Mouse (Mus musculus) mouse trophoblast stem cell (cell line): ENCODE measurements around the gene Igfbpl1.

Experiments used
- in situ Hi-C, 2 experiments: fragments of 300-500 bp; cut with MseI, MboI; formaldehyde crosslinking; loops; 2 replicates in 1 of 2; 3 replicates in 1 of 2; pipeline ENCODE4 v1.15.1; 2025

Igfbpl1 gene

GRCm38 (mm10) chr4:45826275-45827040, at the start of gene Igfbpl1:
Igfbpl1 (minus strand) TSS chr4:45826923.
- in situ Hi-C loops, result no loop called here

DNA sequence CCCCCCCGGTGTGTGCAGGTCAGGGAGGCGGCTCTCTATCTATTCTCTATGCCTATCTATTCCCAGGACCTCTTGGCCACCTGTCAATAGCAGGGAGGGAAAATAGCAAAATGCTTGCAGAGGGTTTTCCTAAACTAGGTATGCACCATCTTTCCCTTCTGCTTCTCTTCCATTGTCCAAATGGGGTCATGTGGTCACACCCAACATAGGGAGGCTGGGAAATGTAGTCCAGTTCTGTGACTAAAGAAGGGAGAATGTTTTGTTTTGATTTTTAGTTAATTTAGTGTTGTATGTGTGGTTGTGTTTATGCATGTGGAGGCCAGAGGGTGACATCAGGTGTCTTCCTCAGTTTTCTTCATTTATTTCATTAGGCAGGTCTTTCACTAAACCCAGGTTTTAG, 45.4 kb upstream of the Igfbpl1 start:
- in situ Hi-C loops, result no loop called here

- in situ Hi-C loops, result no loop called here
These were observed 42.5 kb upstream of the Igfbpl1 start for GRCm38 (mm10) chr4:45869021-45869815.

GRCm38 (mm10) chr4:45867416-45867815, 40.7 kb upstream of the Igfbpl1 start:
- in situ Hi-C loops, result no loop called here

DNA sequence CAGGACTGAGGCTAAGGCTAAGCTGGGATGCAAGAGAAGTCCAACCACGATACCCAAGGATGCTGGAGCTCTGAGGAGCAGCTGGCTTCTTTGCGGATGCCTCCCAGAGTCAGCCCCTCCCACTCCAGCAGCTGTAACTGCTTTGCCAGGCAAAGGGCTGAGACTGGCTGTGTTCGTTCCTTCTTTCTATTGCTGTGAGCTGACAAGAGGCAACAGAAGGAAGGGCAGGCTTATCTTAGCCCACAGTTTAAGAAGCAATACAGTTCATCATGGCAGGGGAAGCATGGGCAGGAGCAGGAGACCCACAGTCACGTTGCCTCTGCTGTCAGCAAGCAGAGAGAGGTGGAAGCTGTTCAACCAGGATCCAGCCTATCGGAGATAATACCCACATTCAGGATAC, 34.4 kb upstream of the Igfbpl1 start:
- in situ Hi-C loops, result no loop called here

DNA sequence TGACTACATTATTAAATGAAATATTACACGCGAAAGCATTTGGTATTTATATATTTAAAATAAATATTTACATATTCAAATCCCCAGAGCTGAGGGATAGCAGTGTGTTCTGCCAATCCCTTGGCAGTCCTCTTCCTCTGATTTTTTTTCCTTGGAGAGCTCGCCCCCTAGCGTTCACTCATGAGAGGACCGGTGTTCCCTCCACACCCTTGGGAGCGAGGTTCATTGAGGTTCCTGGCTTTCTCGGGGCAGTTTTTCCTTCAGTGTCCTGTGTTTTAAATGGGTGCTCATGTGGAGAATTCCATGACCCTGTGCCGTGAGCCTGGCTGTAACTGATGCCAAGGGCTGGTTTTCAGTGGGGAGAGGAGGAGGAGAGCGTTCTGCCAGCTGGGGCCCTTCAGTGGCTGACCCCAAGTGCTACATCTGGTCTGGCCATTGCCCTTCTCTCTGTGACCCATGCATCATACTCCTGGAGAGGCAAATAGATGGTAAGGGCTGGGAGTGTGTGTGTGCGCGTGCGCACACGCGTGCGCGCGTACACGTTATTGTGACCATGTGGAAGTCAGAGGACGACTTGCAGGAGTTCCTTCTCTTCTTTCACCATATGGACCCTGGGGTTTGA, 29.2 kb upstream of the Igfbpl1 start:
- in situ Hi-C loops, result no loop called here

DNA sequence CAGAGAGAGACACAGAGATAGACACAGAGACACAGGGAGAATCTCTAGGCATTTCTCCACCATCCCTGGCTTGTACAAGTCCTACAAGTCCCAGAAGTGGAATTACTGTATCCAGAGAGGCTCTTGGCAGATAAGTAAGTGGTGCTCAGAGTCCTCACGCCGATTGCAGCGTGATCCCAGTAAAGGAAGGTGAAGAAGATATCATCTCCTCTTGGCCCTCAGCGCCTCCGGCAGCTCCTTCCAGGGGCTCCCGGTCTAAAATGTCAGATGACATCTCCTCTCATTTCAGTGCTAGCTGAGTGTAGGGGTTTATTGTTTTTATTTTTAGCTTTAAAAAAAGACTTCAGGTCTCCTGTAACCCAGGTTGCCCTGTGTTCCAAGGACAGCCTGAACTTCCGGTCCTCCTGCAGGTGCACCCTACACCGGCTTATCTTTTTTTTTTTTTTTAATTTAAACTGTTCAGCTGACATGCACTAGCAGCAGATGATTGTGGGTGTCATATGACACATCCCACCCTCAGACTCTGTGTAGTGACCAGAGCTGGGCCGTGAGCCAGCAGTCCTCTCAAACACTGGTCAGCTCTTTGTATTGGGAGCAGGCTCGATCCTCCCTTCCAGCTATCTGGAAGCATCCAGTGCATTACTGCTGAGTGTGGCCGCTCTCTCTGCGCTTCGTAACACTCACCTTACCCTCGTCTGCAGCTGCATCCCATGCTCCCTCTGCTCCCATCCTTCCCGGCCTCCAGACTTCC, 26.9 kb upstream of the Igfbpl1 start:
- in situ Hi-C loops, result no loop called here

DNA sequence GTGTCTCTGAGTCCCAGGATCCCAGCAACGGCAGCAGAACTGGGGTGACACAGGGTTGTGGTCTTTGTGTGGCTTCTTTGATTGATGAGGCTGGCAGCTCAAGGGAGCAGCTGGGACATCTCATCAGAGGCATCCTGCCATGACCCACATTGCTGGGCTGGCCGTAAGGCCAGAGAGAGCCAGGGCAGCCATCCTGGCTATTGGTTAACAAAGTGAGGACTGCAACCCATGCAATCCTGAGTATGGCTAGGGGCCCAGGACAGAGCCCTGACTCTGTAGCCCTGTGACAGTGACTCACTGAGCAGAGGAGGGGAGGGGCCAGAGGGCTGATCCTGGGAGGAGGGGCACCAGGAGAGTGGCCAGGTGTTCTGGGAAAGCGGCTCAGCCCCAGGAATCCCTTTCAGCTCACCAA, 24.9 kb upstream of the Igfbpl1 start:
- in situ Hi-C loops, result no loop called here

DNA sequence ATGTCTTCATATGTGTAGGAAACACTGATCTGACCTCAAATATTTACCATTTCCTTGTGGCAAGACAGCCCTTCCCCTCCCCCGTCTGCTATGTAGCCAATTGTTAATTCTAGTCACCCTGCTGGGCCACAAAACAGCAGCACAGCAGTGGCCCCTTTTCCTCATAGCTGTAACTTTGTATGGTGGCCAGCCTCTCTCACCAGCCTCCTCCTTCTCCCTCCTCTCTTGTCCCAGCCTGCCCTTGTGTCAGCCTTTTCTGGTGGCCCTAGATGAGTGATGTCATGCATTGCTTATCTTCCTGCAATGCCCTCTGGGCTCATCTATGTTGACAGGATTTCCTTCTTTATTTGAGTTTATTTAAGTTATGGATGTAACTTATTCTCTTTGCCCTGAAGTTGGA, 22.7 kb upstream of the Igfbpl1 start:
- in situ Hi-C loops, result no loop called here

GRCm38 (mm10) chr4:45848825-45849156, 22.1 kb upstream of the Igfbpl1 start:
- in situ Hi-C loops, result no loop called here

- in situ Hi-C loops, result no loop called here
These were observed 21.5 kb upstream of the Igfbpl1 start, which contains the start of gene Stra6l for GRCm38 (mm10) chr4:45848109-45848824. Stra6l (plus strand) TSS chr4:45848664.

GRCm38 (mm10) chr4:45846263-45846662, 19.5 kb upstream of the Igfbpl1 start:
- in situ Hi-C loops, result no loop called here

- in situ Hi-C loops, result no loop called here
These were observed 17.6 kb upstream of the Igfbpl1 start for GRCm38 (mm10) chr4:45844355-45844754.

- in situ Hi-C loops, result no loop called here
These were observed 6.7 kb upstream of the Igfbpl1 start for GRCm38 (mm10) chr4:45833461-45833860.

DNA sequence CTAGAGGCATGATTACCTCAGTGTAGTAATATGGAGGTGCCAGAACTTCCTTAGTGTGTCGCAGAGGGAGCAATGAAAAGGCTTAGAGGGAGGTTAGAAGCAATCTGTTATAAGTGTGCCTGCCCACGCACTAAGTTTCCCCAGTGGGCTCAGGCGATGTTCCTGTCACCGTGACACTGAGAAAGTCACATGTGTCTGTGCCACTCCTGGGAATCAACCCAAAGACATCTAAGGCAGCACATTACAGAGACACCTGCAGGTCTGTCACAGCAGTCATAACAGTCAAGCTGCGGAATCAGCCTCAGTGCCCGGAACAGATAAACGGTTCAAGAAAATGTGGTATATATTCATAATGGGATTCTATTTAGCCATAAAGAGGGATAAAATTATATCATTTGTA, 5.3 kb upstream of the Igfbpl1 start:
- in situ Hi-C loops, result no loop called here

DNA sequence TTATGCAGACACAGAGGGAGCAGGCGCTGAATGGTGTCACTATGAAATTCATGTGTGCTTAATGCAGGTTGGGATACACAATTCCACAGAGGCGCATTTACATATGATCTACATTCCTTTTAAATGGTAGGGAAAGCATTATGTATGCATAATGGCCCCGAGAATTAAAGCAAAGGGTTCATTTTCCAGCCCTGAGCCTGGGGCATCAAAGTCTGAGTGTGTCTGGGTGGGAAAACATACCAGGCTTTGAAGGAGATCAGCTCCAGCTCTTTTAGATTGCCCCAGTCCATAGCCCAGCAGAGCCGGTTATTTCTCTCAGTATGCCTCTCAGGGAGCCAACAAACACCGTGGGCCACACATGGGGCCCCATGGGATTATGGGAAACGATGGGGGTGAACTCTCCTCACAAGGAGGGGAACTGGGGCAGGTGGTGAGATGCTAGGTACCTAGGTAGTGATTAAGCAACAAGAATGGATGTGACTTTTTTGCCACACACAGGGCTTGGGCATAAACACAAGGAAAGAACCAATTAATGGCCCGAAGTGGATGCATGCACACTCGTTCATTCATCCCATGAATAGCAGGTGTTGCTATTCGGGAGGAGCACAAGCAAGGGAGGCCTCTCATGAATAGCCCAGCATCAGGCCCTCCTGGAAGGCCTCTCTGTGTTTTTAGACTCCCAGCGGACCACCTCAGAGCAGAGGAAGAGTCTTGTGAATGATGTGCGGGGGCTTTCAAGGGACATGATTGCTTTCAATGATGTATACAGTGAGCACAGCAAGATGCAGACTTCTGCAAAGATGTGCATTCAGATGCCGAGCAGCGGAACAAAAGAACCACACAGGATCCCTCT, 3.4 kb upstream of the Igfbpl1 start:
- in situ Hi-C loops, result no loop called here

DNA sequence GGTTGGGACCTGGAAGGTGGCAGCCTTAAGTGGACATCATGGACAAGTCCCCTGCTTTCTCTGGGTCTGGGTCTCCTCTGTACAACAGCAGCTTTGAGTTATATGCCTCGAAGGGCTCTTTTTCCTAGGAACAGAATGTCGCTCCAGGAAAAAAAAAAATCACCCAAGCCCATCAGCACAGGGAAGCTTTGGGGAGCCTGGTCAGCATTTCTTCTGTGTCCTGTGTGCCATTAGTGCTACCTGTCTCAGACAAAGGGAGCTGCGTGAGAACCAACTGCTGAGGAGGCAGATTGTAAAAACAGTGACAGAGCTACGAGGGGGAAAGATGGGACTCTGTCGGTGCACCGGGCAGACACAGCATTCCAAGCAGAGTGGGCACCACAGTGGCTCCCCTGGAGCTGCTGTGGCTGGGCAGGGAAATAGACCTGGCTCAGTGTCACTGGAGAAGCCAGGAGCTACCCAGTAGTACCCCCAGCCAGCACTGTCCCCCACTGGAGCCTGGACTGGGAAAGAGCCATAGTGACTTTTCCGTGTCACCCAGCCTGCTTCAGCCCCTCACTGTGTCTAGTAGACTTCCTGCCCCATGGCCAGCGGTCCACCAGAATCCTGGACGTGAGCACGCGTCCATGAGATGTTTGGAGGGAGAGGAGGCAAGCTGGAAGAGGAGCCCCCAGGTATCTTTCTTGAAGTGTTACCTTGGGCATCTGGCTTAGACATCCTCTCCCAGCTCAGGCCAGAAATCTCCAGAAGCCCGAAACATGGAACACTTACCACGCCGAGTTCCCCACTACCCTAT, 1.8 kb downstream of the Igfbpl1 start:
- in situ Hi-C loops, result loop anchor here in 1 of 2 experiments (25.0 kb wide), 1 partner anchor 413 kb away; the partner anchor contains the start of gene Slc25a51

DNA sequence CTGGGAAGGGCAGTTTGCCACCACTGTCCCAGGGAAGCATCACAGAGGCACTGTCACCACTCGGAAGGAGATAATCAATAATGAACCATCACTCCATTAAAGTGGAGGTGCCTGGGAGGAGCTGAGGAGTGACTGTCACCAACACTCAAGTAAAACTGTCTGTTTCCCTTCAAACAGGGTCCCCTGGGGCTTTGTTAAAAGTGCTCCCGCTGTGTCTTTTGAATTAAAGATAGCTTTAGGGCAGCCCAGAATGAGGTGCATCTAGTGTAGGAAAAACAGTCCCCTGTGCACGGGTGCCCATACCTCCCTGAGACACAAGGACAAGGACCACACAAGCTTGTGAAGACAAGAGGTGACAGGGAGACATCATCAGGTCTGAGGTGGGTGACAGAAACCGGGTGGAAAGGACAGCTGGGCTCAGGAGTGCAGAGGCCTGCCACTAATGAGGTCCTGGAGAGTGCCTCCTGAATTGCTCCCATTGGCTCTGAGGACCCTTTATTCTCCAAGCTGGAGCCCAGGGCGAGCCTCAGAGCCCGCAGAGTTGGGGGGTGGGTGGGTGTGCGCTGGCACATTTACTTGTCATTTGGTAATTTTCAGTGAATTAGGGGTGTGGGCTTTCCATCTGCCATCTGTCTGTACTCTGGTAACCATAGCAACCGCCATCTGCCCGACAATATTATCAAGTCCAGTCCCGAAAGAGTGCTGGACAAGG, 2.5 kb downstream of the Igfbpl1 start:
- in situ Hi-C loops, result loop anchor here in 1 of 2 experiments (25.0 kb wide), 1 partner anchor 412 kb away; the partner anchor contains the start of gene Slc25a51
